ENCODE assay signal across 23 mouse cellular contexts in the genomic region with DNA sequence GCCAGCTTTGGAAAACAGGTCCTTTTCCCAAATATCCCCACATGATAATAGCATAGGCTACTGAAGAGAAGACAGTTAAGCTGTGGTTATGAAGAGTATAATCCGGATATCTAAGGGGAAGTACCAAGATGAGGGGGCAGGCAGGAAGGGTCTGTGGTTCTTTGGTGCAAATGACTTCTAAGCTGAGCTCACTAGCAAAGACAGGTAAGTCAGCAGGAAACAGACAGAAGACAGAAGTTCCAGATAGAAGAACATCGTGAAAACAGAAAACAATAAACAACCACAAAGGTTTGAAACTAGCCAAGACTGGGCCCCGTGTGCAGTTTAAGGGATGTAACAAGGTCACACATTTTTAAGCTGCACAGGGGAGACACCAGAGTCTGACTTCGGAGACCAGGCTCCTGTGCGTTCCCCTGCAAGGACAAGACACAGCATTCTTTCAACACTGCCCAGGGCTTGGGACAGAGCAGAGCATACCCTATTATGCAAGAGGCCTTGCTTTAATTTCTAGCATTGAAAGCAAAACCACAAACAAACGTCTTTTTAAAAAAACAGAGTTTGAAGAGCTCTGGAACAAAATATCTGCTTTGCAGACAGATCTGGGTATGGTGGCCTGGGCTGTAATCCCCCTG. TPM values are rescaled to one million over a fixed set of nuclear protein-coding genes. Genes with fewer than 3 reads are reported as not detected.
"Had no signal": no experiment of that assay in that cellular context is flagged by ENCODE, and none has a peak within 500 bp of the region (broad histone marks: within the 10 kb centered on the region; RNA-seq: fewer than 3 reads in every experiment).

No protein-coding gene starts in this region.

- H3K9me3 ChIP-seq: kidney, embryonic 15.5 days; limb, embryonic 15.5 days; liver, embryonic 12.5 days; neural tube, embryonic 12.5 days; stomach, embryonic 15.5 days had no signal

- H3K4me3 ChIP-seq: kidney, embryonic 15.5 days; limb, embryonic 15.5 days; liver, embryonic 12.5 days; myocyte; neural tube, embryonic 12.5 days; stomach, embryonic 15.5 days had no signal

- H3K4me1 ChIP-seq: kidney, embryonic 15.5 days; limb, embryonic 15.5 days; liver, embryonic 12.5 days; neural tube, embryonic 12.5 days; stomach, embryonic 15.5 days had no signal

- ATAC-seq: liver, embryonic 12.5 days had no signal

- H3K27ac ChIP-seq: kidney, embryonic 15.5 days; limb, embryonic 15.5 days; liver, embryonic 12.5 days; macrophage; neural tube, embryonic 12.5 days; stomach, embryonic 15.5 days had no signal

- H3K36me3 ChIP-seq: kidney, embryonic 15.5 days; limb, embryonic 15.5 days; liver, embryonic 12.5 days; neural tube, embryonic 12.5 days; stomach, embryonic 15.5 days had no signal

- H3K27me3 ChIP-seq: kidney, embryonic 15.5 days; limb, embryonic 15.5 days; liver, embryonic 12.5 days; neural tube, embryonic 12.5 days; stomach, embryonic 15.5 days had no signal

- DNase-seq: kidney, postnatal 14 days; lung, embryonic 14.5 days; lung, postnatal 10 days; midbrain, embryonic 14.5 days; right cerebral cortex, postnatal 4 days; spleen, adult 18-20 months; thymus, adult 2 months; thymus, postnatal 25 days had no signal

RNA-seq across cellular contexts. Expression of gene Cpb2, which starts 14.5 kb away (rescaled TPM):
- total RNA-seq: layer of hippocampus, adult 8-10 months; layer of hippocampus, postnatal 14 days; left cerebral cortex, adult 18-20 months; left cerebral cortex, postnatal 10 days; neutrophil, adult 5-6 weeks had no signal
- polyA plus RNA-seq: large intestine, adult 2 months; limb, embryonic 11.5 days; lung, embryonic 14.5 days; macrophage; midbrain, embryonic 14.5 days; myocyte; testis, adult 2 months; thymus, adult 2 months had no signal
